Mouse (Mus musculus): ENCODE measurements around the gene Ptpn3. TPM values are rescaled to one million over a fixed set of nuclear protein-coding genes. Genes with fewer than 3 reads are reported as not detected.

The Ptpn3 gene
- total and polyA plus RNA-seq, 2 experiments = 12.7 to 18.4 TPM

DNA sequence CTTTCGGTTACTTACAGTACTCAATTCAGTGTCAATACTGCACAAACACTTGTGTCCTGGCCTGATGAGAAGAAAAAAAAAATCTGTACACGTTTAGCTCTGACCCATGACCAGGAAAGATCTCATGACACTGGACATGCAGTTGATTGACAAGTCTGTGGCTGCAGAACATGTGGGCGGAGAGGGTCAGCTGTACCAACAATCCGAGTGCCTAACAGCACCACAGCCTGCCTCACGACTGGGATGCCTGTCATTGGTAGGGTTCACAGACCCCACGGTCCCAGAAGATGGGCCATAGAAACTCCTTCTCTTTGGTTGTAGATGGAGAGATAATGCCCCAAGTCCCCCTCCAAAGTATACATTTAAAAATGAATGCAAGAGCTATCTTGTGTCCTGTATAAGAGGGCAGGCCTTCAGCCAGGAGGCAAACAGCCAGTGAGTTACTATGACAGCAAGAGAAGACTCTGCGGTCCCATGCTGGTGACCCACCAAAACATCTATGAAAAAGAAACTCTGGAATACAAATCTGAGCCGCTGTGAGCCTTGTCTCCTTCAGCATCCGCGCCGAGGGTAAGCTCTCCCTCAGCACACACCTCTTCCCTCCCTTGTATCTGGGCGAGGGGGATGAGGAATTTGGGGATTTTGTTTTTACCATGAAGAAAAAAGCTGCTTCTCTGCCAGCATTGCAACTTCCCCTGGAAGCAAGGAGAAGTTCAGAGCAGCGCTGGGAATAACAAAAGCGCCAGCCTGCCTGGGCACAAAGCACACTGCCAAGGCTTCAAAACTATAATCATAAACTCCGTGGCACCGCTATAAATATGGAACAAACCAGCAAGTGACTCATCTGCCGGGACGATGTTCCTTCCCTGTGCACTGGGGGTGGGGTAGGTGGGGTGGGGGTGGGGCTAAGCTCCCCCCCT lies 72.8 kb downstream of the Ptpn3 start:
- DNase-seq (ENCODE audit: extremely low read depth, low read depth, low spot score) = no peak
- Histone ChIP-seq H3K27me3 (ENCODE audit: control insufficient read depth, insufficient read depth, low read length) (no peaks in the 10 kb centered on the region), H3K36me3 (ENCODE audit: control insufficient read depth, insufficient read depth, low read length) (peaks cover 59% of the 10 kb centered on the region), H3K4me3 (ENCODE audit: insufficient read depth, low read depth, low read length) (no peak overlapping the region), H3K27ac (replicated peaks; ENCODE audit: insufficient read depth, low read depth, low read length) (no peak overlapping the region), H3K4me1 (ENCODE audit: control insufficient read depth, insufficient read depth, low read length) (no peaks in the 10 kb centered on the region), H3K9ac (ENCODE audit: low read depth, low read length) (no peak overlapping the region), H3K79me2 (ENCODE audit: control insufficient read depth, insufficient read depth, low read length) (no peaks in the 10 kb centered on the region)
- TF ChIP-seq CTCF (IDR thresholded peaks at IDR 0.05; ENCODE audit: low read depth, low read length) = no peak
- TF ChIP-seq POLR2A (IDR thresholded peaks at IDR 0.05; ENCODE audit: extremely low read depth, insufficient read depth, low read length) = no peak
- WGBS = 82% methylated on average over 18 of the region's 18 CpGs

DNA sequence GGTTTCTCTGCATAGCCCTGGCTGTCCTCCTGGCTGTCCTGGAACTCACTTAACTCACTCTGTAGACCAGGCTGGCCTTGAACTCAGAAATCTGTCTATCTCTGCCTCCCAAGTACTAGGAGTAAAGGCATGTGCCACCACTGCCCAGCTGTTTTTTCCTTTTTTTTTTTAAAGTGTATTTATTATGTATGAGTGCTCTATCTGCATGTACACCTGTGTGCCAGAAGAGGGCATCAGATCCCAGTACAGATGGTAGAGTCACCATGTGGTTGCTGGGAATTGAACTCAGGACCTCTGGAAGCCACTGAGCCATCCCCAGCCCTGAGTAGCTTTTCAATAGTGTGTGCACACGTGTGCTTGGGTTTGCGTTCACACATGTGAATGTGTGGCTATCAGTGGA lies 76.9 kb downstream of the Ptpn3 start:
- WGBS = 96% methylated on average over 2 of the region's 2 CpGs
- Histone ChIP-seq H3K79me2 (ENCODE audit: control insufficient read depth, insufficient read depth, low read length) (no peaks in the 10 kb centered on the region), H3K27ac (replicated peaks; ENCODE audit: insufficient read depth, low read depth, low read length) (no peak overlapping the region), H3K4me3 (ENCODE audit: insufficient read depth, low read depth, low read length) (no peak overlapping the region), H3K4me1 (ENCODE audit: control insufficient read depth, insufficient read depth, low read length) (no peaks in the 10 kb centered on the region), H3K36me3 (ENCODE audit: control insufficient read depth, insufficient read depth, low read length) (peaks cover 42% of the 10 kb centered on the region), H3K27me3 (ENCODE audit: control insufficient read depth, insufficient read depth, low read length) (no peaks in the 10 kb centered on the region), H3K9ac (ENCODE audit: low read depth, low read length) (no peak overlapping the region)
- no peak for DNase-seq (ENCODE audit: extremely low read depth, low read depth, low spot score)
- TF ChIP-seq POLR2A (IDR thresholded peaks at IDR 0.05; ENCODE audit: extremely low read depth, insufficient read depth, low read length) (no peak), CTCF (IDR thresholded peaks at IDR 0.05; ENCODE audit: low read depth, low read length) (no peak)

DNA sequence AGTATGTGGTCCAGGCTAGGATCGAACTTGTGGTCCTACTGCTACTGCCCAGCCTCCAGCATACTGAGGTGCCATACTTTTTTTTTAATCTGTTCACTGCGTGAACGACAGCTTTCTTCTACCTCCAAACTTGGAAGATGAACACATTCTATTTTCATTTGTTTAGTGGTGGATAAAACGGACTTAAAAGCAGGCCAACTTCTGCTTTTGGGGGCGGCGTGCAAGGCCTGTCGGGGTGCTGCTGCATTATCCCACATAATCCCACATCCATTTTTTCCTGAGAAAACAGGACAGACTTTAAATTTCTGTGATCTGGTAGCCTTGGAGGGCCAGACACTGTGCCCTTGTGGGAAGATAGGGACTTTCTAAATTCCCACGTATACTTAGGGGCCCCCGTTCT lies 83.9 kb downstream of the Ptpn3 start:
- H3K27me3 ChIP-seq (ENCODE audit: control insufficient read depth, insufficient read depth, low read length) = no peaks in the 10 kb centered on the region
- H3K27ac ChIP-seq (replicated peaks; ENCODE audit: insufficient read depth, low read depth, low read length) = no peak overlapping the region
- peaks cover 34% of the 10 kb centered on the region for H3K36me3 ChIP-seq (ENCODE audit: control insufficient read depth, insufficient read depth, low read length)
- no peaks in the 10 kb centered on the region for H3K4me1 ChIP-seq (ENCODE audit: control insufficient read depth, insufficient read depth, low read length)
- WGBS = 92% methylated on average over 9 of the region's 9 CpGs
- no peak overlapping the region for H3K9ac ChIP-seq (ENCODE audit: low read depth, low read length)
- no peak overlapping the region for H3K4me3 ChIP-seq (ENCODE audit: insufficient read depth, low read depth, low read length)
- TF ChIP-seq CTCF (IDR thresholded peaks at IDR 0.05; ENCODE audit: low read depth, low read length) = no peak
- no peak for TF ChIP-seq POLR2A (IDR thresholded peaks at IDR 0.05; ENCODE audit: extremely low read depth, insufficient read depth, low read length)
- no peak for DNase-seq (ENCODE audit: extremely low read depth, low read depth, low spot score)
- no peaks in the 10 kb centered on the region for H3K79me2 ChIP-seq (ENCODE audit: control insufficient read depth, insufficient read depth, low read length)

DNA sequence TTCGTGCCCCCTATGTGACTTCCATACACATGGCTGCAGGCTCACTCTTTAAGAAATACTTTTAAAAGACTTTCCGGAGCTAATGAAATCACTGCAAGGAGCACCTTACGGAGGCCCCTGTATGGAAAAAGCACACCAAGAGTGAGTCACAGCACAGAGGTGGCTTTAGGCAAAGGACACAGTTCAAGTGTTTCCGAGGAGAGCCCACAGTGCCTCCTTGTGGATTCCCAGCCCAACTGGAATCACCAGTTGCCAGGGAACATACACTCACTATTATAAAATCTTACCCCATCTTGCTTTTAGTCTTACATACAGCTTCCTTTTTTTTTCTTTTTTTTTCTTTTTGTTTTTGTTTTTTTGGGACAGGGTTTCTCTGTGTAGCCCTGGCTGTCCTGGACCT lies 85.1 kb downstream of the Ptpn3 start:
- Histone ChIP-seq H3K79me2 (ENCODE audit: control insufficient read depth, insufficient read depth, low read length) (no peaks in the 10 kb centered on the region), H3K36me3 (ENCODE audit: control insufficient read depth, insufficient read depth, low read length) (peaks cover 34% of the 10 kb centered on the region), H3K27me3 (ENCODE audit: control insufficient read depth, insufficient read depth, low read length) (no peaks in the 10 kb centered on the region), H3K9ac (ENCODE audit: low read depth, low read length) (no peak overlapping the region), H3K4me1 (ENCODE audit: control insufficient read depth, insufficient read depth, low read length) (no peaks in the 10 kb centered on the region), H3K27ac (replicated peaks; ENCODE audit: insufficient read depth, low read depth, low read length) (no peak overlapping the region), H3K4me3 (ENCODE audit: insufficient read depth, low read depth, low read length) (no peak overlapping the region)
- 93% methylated on average over 4 of the region's 4 CpGs for WGBS
- DNase-seq (ENCODE audit: extremely low read depth, low read depth, low spot score) = no peak
- no peak for TF ChIP-seq CTCF (IDR thresholded peaks at IDR 0.05; ENCODE audit: low read depth, low read length)
- no peak for TF ChIP-seq POLR2A (IDR thresholded peaks at IDR 0.05; ENCODE audit: extremely low read depth, insufficient read depth, low read length)

DNA sequence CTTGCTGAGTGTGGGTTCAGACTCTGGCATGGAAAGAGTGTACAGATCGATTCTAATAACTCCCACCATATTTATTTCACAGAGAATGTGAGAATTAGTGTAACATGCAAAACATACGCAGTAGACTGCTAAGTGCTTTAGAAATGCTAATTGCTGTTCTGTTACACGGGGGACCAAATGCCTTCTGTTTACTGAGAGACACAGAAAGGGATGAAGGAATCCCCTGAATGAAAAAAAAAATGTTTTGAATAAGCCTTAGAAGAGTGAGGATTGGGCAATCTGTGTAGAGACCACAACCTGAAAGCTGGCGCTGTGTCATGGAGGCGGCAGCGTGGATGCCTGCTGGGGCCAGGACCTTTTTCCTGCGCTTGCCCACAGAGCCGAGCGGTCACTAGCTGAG lies 86.8 kb downstream of the Ptpn3 start:
- H3K36me3 ChIP-seq (ENCODE audit: control insufficient read depth, insufficient read depth, low read length) = peaks cover 30% of the 10 kb centered on the region
- TF ChIP-seq CTCF (IDR thresholded peaks at IDR 0.05; ENCODE audit: low read depth, low read length) (no peak), POLR2A (IDR thresholded peaks at IDR 0.05; ENCODE audit: extremely low read depth, insufficient read depth, low read length) (no peak)
- H3K27ac ChIP-seq (replicated peaks; ENCODE audit: insufficient read depth, low read depth, low read length) = no peak overlapping the region
- DNase-seq (ENCODE audit: extremely low read depth, low read depth, low spot score) = no peak
- H3K4me1 ChIP-seq (ENCODE audit: control insufficient read depth, insufficient read depth, low read length) = no peaks in the 10 kb centered on the region
- WGBS = 95% methylated on average over 9 of the region's 9 CpGs
- H3K27me3 ChIP-seq (ENCODE audit: control insufficient read depth, insufficient read depth, low read length) = no peaks in the 10 kb centered on the region
- H3K79me2 ChIP-seq (ENCODE audit: control insufficient read depth, insufficient read depth, low read length) = no peaks in the 10 kb centered on the region
- no peak overlapping the region for H3K9ac ChIP-seq (ENCODE audit: low read depth, low read length)
- H3K4me3 ChIP-seq (ENCODE audit: insufficient read depth, low read depth, low read length) = no peak overlapping the region

DNA sequence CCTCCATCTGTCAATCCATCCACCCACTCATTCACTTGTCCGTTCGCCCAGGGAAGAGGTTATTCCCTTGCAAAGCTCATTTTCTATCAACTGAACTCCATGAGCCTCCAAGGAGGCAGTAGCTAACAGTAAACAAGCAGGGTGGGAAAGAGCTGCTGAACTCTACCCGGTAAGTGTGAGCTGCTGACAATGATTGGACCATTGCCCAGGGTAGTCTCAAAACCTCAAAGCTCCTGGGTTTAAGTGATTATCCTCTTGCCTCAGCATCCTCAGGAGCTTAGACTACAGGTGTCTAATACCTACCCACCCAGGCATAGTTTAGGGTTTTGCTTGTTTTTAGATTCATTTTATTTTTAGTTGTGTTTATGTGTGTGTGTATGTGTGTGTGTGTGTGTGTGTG lies 87.5 kb downstream of the Ptpn3 start:
- H3K4me1 ChIP-seq (ENCODE audit: control insufficient read depth, insufficient read depth, low read length) = no peaks in the 10 kb centered on the region
- 76% methylated on average over 3 of the region's 3 CpGs for WGBS
- no peak overlapping the region for H3K9ac ChIP-seq (ENCODE audit: low read depth, low read length)
- no peak for TF ChIP-seq POLR2A (IDR thresholded peaks at IDR 0.05; ENCODE audit: extremely low read depth, insufficient read depth, low read length)
- TF ChIP-seq CTCF (IDR thresholded peaks at IDR 0.05; ENCODE audit: low read depth, low read length) = no peak
- no peak overlapping the region for H3K4me3 ChIP-seq (ENCODE audit: insufficient read depth, low read depth, low read length)
- peaks cover 34% of the 10 kb centered on the region for H3K36me3 ChIP-seq (ENCODE audit: control insufficient read depth, insufficient read depth, low read length)
- no peaks in the 10 kb centered on the region for H3K79me2 ChIP-seq (ENCODE audit: control insufficient read depth, insufficient read depth, low read length)
- H3K27me3 ChIP-seq (ENCODE audit: control insufficient read depth, insufficient read depth, low read length) = no peaks in the 10 kb centered on the region
- no peak overlapping the region for H3K27ac ChIP-seq (replicated peaks; ENCODE audit: insufficient read depth, low read depth, low read length)
- DNase-seq (ENCODE audit: extremely low read depth, low read depth, low spot score) = no peak
